Mouse (Mus musculus) c-Kit-positive CD71-positive TER-119-negative erythroid progenitor cells, embryonic 14.5 days (primary cell): Measurements from ENCODE around the gene Gm15737.

Experiments used
- DNase-seq: peaks from one replicate; pipeline ENCODE4 v3.0.0-alpha.2; 2013; ENCODE audit warnings: low read depth

The Gm15737 gene

DNA sequence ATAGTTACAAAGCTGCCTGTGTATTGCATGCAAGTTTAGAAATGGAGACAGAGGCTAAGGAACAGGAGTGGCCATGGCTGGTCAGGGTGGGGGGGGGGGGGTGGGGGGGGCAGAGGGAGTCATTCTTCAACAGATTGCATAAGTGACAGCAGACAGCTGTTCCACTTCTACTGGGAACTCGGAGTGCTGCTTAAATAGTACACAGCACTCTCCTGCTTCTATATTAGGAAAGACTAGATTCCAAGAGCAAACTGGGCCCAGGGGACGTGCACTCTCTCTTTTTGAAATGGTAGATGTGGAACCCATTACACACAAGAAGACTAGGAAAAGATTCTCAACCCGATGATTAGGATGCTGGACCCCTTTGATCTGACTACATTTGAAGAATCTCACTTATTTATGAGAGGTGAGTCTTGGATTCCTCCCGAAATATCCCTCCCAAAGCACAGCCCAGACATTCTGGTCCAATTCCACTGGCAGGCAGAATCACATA lies at the start of gene Gm15737:
Gene Gm15737, plus strand, starts transcription at position 269 of the 493 bp plus-strand sequence.
- no peak for DNase-seq

- no peak for DNase-seq
Observed at GRCm38 (mm10) chr6:92821606-92822005, 47.6 kb upstream of the Gm15737 start.

- DNase-seq, result no peak
Observed at GRCm38 (mm10) chr6:92822006-92822405, 47.2 kb upstream of the Gm15737 start.

DNA sequence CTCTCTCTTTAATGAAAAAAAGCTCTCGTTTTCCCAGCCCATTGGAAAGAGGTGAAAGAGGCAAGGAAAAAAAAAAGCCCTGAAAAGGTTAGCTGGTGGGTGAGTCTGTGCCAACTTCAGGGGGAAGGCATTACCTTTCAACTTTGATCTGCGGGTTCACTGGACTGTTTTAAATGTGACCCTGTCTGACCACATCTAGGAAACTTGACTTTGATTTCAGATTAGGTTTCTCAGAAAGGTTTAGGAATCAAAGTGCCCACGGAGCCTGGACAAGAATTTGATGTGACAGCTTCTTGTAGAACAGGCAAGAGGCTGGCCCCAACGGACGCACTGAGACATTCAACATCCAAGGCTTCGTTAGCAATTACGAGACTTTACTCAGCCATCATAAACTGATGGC lies 45.2 kb upstream of the Gm15737 start:
- no peak for DNase-seq

DNA sequence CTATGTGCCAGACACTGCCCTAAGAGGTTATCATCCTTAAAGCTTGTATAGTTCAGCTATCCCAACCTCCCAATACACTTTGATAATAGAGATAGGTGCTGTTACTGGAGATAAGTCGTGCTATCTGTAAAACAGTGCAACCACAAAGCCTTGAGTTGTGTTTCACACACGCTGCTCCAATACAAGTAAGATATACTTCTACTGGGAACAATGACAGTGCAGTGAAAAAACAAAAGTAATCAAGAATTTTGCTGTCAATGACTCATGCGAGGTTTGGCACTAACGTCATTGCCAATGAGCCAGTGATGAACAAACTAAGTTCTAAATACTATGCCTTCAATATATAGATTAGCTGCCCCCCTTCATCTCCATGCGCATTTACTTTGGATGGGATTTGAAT lies 42.6 kb upstream of the Gm15737 start:
- peak; percentile 1 for DNase-seq

GRCm38 (mm10) chr6:92827360-92827759 lies 41.8 kb upstream of the Gm15737 start:
- DNase-seq, result no peak

DNA sequence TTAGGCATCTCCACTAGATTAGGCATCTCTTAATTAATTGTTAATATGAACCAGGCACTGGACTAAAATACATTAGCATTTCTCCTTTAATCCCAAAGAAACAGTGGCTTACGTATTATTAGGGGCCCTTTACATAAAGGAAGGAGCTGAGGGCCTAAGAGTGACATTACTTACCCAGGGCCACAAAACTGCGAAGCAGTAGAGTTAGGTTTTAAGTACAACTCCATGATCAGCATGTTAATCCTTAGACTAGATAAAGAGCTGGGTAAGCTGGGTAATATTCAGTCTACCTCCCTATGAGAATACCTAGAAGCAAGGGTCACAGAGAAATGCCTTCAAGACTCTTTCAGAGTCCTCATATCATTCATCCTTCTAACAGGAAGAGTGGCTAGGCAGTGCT lies 40.0 kb upstream of the Gm15737 start:
- DNase-seq, result no peak

- no peak for DNase-seq
Observed at GRCm38 (mm10) chr6:92831106-92831505, 38.1 kb upstream of the Gm15737 start.

GRCm38 (mm10) chr6:92842000-92842399 lies 27.2 kb upstream of the Gm15737 start:
- no peak for DNase-seq

DNA sequence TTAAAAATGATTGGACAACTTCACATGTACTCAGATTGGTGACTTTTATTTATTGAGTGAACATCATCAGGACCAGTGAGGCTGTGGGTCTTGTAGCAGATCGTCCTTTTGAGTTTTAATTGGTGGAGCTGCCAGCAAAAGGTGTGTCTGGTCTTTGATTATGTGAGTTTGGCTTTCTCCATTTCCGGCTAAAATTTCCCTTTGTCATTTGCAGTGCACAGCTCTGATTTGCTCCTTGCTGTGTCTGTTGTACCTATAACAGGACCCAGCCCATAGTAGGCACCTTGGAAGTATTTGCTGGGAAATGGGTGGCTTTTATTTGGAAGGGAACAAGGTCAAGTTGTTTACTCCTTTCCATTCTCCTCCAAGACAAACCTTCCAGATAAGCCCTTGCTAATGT lies 25.7 kb upstream of the Gm15737 start:
- DNase-seq, result no peak

DNA sequence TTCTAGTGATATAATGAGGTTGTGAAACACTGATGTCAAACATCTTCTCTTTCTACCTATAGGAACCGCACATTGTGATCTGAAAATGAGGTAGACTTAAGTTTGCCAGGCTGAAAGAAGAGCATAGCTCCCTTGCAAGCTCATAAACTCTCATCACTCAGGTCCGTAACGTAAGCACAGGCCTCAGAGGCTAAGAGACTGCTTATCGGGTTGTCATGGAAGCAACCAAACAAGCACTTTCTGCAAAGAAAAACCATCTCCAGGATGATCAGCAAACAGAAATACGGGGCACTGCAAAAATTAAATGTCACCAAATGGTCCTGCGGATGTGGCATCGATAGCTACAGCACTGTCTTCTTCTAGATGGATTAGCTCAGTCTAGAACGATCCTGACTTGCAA lies 23.3 kb upstream of the Gm15737 start:
- DNase-seq, result no peak

DNA sequence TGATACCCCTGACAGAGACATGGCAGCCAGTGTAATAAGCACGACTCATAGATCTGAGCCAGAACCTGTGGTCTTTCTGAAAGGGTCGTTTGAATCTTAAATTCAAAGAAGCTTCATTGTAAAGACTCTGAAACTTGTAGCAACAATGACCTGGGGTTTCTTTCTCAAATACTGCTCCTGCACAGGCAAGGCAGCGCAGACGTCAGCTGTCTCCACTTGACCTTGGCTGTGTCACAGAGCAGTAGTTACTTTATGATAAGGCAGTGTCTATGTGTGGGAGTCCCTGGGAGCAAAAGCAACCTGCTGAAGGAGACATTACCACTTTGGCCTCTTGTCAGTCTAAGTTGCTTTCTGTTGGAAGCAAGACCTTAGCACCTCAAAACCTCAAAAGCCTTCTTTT lies 22.5 kb upstream of the Gm15737 start:
- DNase-seq, result no peak

- DNase-seq, result no peak
Observed at GRCm38 (mm10) chr6:92849208-92849607, 19.9 kb upstream of the Gm15737 start.

DNA sequence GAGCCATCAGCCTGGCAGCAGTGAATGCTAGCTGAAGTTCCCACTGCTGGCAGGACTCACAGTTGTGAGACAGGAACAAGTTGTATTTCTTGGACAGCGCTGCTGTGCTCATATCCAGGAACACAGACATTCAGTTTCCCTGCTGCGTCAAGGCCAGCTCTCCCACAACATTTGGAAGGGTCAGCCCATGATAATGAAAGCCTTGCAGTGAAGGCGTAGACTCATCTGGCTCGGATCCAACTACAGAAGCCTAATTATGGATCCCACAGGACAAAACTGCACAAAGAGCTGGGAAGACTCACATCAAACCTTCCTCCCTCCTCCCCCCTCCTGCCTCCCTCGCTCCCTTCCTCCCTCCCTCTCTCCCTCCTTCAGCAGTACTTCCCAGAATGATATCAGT lies 18.9 kb upstream of the Gm15737 start:
- DNase-seq, result no peak

GRCm38 (mm10) chr6:92854873-92855272 lies 14.3 kb upstream of the Gm15737 start:
- no peak for DNase-seq

DNA sequence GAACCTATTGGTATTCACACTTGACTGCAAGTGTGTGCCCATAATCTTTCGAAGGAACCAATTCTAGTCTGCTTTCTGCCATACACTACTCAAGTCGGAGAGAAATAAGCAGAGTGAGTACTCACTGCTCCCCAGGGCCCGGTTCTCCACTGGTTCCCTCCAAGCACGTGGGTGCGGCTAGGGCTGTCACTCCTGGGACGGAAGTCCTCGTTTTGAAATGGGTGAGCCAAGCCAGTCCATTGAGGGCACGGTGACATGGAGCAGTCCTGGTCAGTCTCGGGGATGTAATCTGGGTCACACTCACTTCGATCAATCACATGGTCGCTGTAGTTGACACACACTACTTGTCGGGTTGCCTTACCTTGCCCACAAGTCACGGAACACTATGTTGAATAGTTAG lies 11.4 kb upstream of the Gm15737 start:
- no peak for DNase-seq

DNA sequence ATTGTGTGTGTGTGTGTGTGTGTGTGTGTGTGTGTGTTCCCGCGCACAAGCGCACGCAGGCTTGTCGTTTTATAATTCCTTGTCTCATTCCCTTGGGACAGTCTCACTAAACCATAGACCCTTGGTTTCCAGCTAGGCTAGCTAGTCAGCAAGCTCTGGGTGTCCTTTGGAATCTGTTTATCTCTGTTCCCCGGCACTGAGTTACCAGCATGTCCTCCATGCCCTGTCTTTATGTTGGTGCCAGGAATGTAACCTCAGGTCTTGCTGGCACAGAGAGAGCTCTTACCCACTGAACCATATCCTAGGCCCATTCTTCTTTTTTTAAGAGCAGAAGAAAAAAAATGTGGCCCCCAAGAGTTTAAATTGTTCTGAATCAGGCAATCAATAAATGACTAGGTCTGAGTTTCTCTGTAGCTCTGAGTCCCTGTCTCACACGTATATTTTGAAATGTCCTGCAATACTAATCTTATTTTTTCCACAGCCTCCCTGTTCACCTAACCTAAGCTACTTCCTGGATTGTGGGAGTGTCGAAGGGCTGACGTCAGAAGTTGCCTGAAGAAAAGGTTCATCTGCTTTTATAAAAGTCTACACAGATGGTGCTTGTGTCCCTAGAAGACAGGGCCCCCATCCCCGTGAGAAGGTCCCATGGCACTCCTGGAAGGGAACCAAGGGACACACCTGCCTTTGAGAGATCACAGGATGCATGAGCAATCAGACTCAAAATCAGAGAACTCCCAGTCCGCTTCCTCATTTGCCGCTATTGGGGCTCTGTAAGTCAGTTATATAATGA lies 10.2 kb upstream of the Gm15737 start:
- no peak for DNase-seq

DNA sequence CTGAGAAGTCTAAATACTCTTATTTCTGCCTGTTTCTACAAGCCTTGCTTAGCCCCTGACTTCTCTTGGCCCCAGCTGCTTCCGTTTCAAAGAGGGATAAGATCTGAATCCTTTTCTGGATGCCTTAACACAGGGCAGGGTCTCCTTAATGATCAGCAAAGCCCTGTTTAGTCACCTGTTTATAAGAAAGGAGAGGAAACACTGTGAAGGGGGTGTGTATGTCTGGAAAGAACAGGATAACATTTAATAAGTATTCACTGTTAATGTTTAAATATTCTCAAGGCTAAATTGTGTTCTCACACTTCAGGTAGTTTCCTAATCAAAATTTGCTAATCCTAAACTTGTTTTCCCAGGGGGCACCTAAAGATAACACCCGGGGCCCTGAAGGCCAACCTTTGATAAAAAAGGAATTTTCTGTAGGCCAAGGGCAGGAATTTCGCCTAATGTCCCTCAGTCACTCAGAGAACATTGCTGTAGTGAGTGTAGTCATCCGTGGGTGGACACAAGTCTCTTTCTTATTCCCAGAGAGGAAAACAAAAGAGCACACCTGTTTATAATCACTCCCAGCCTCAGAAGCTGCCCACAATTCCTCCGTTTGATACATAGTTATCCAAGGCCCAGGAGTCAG lies 8.8 kb upstream of the Gm15737 start:
- DNase-seq, result no peak

- no peak for DNase-seq
Observed at GRCm38 (mm10) chr6:92862599-92862998, 6.6 kb upstream of the Gm15737 start.

DNA sequence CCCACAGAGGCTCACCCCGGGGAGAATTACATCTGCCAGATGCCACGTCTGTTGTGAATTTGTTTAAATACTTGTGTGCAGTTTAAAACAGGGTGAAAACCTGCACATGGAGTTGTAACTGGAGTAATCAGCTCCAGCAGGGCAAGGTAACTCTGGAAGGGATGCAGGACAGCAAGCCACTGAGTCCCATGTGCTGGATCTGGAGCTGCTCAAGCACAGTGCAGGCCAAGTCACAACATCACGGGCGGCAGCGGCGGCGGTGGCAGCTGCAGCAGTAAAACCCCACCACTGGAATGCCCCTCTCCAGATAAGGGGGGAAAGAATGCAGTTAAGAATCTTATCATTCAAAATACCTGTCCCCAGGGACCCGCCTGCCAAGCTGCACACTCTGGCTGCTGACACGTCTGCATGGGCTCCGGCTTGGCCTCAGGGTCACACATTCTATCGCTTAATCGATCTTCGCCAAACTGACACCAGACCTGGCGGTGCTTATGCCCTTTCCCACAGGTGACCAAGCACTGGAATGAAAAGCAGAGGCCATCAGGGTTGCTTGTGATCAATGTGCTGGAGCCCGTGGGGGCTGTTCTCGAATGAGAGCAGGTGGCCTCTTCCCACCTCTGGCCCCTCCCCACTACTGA lies 544 bp downstream of the Gm15737 start:
- no peak for DNase-seq

- DNase-seq, result no peak
Observed at GRCm38 (mm10) chr6:92871813-92872212, 2.7 kb downstream of the Gm15737 start.

- DNase-seq, result no peak
Observed at GRCm38 (mm10) chr6:92872766-92873165, 3.6 kb downstream of the Gm15737 start.

DNA sequence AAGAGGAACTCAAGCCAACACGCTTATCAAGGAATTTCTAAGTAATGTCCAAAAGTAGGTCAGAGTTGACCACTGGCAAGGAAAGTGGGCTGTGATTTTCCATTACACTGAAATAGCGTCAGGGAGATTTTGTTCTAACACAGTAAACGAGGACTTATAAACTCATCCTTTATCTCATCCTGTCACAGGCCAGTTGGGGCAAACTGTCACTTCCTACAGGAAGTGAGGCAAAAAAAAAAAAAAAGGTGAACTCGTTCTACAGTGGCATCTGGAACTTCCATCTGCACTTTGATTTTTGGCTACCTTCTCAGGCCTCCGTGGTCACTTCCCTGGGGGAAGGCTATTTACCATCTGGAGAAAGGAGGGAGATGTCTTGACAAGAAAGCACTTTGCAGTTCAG lies 5.7 kb downstream of the Gm15737 start:
- DNase-seq, result no peak
